Mouse (Mus musculus) small intestine, adult 2 months (tissue): ENCODE data around the gene Wnt16. TPM values are rescaled to one million over a fixed set of nuclear protein-coding genes. Genes with fewer than 3 reads are reported as not detected.

Source experiments
- H3K27ac ChIP-seq: fragments of 200-500 bp; 2 replicates; pipeline ENCODE4 v1.5.1; 2012; ENCODE audit warnings: low read depth, low read length, control low read depth, inconsistent platforms; ENCODE audit not compliant: insufficient read depth
- H3K27me3 ChIP-seq: fragments of 200-500 bp; 2 replicates; pipeline ENCODE4 v1.6.1; 2012; ENCODE audit warnings: mild to moderate bottlenecking, moderate library complexity, low read length, inconsistent platforms; ENCODE audit not compliant: control insufficient read depth, insufficient read depth
- H3K36me3 ChIP-seq: fragments of 200-500 bp; 2 replicates; pipeline ENCODE4 v1.6.1; 2012; ENCODE audit warnings: mild to moderate bottlenecking, low read length, control low read depth, inconsistent platforms; ENCODE audit not compliant: control insufficient read depth, insufficient read depth
- H3K4me1 ChIP-seq: fragments of 200-500 bp; 2 replicates; pipeline ENCODE4 v1.6.1; 2012; ENCODE audit warnings: low read length, inconsistent platforms, mixed read lengths; ENCODE audit not compliant: control insufficient read depth, insufficient read depth, insufficient read length
- H3K4me3 ChIP-seq: fragments of 200-500 bp; 2 replicates; pipeline ENCODE4 v1.5.1; 2012; ENCODE audit warnings: low read depth, mild to moderate bottlenecking, control low read depth, inconsistent platforms, low read length, moderate library complexity
- CTCF ChIP-seq: fragments of 200-500 bp; IDR thresholded peaks from 2 replicates; pipeline ENCODE4 v1.5.1; 2012; ENCODE audit warnings: low read depth, mild to moderate bottlenecking, control low read depth, inconsistent platforms, low read length, moderate library complexity, mixed read lengths; ENCODE audit not compliant: insufficient replicate concordance, insufficient read length; ENCODE audit errors: extremely low read depth
- POLR2A ChIP-seq: fragments of 200-500 bp; IDR thresholded peaks from 2 replicates; pipeline ENCODE4 v1.6.1; 2012; ENCODE audit warnings: low read depth, mild to moderate bottlenecking, control low read depth, inconsistent platforms, low read length, moderate library complexity
- WGBS: fragments of 180-500 bp; shearing (Covaris S2); methylation state at CpG from one replicate; pipeline ENCODE4 v1.1.7; 2018; 5-methylcytosine and 5-hydroxymethylcytosine counted together
- polyA plus RNA-seq: library from polyadenylated mRNA; depleted of rRNA; stranded (reverse); fragments of >200 nt; gene quantifications from 2 replicates; pipeline ENCODE4 v1.2.3, GENCODE M21; 2012

The Wnt16 gene
- polyA plus RNA-seq, 1 experiment = not detected

- Histone ChIP-seq H3K36me3 (no peaks in the 10 kb centered on the region), H3K27ac (no peak overlapping the region), H3K4me1 (peaks cover 5% of the 10 kb centered on the region), H3K4me3 (no peak overlapping the region; the same call in 1 of the 2 replicates), H3K27me3 (peaks cover 34% of the 10 kb centered on the region)
- TF ChIP-seq POLR2A (no peak), CTCF (no peak)
- whole genome bisulfite sequencing = 4% methylated on average over 38 of the region's 38 CpGs
Measured at GRCm38 (mm10) chr6:22288737-22289460, 872 bp downstream of the Wnt16 start.

- peaks cover 5% of the 10 kb centered on the region for H3K4me1 ChIP-seq
- WGBS = 6% methylated on average over 21 of the region's 21 CpGs
- H3K27ac ChIP-seq = no peak overlapping the region
- no peaks in the 10 kb centered on the region for H3K36me3 ChIP-seq
- no peak for TF ChIP-seq POLR2A
- TF ChIP-seq CTCF = no peak
- H3K27me3 ChIP-seq = peaks cover 34% of the 10 kb centered on the region
- H3K4me3 ChIP-seq = no peak overlapping the region
Measured at GRCm38 (mm10) chr6:22289461-22290021, 1.5 kb downstream of the Wnt16 start.

DNA sequence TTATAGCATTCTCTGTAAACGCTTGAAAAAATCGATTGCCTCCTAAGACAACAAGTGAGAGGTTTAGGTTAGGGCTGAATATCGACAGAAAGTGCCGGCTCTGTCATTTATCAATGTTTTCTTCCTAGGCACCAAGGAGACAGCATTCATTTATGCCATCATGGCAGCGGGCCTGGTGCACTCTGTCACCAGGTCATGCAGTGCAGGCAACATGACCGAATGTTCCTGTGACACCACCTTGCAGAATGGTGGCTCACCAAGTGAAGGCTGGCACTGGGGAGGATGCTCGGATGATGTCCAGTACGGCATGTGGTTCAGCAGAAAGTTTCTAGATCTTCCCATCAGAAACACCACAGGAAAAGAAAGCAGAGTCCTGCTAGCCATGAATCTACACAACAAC, 2.8 kb downstream of the Wnt16 start:
- Histone ChIP-seq H3K27me3 (peaks cover 36% of the 10 kb centered on the region), H3K4me1 (peaks cover 5% of the 10 kb centered on the region), H3K36me3 (no peaks in the 10 kb centered on the region), H3K27ac (no peak overlapping the region), H3K4me3 (no peak overlapping the region)
- TF ChIP-seq CTCF = no peak
- no peak for TF ChIP-seq POLR2A
- WGBS = 70% methylated on average over 8 of the region's 8 CpGs

DNA sequence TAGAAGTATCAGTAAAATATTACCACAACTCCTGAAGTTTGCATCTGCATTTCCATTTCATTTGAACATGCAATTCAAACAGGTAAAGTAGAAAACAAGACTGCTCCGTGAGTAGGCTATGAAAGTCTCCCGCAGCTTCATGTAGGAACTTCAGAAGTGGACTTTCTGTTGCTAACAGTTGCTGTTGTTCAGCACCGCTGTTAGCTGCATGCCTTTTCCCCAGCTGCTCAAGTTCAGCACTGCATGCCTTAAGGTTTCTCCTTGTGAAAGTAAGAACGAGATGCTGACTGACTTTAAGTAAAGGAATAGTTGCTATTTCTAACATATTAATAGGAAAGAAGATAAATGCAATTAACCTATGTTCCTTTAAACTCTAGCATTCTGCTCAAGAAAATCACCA, 4.0 kb downstream of the Wnt16 start:
- Histone ChIP-seq H3K27me3 (peaks cover 36% of the 10 kb centered on the region), H3K4me3 (no peak overlapping the region), H3K4me1 (peaks cover 5% of the 10 kb centered on the region), H3K36me3 (no peaks in the 10 kb centered on the region), H3K27ac (no peak overlapping the region)
- 40% methylated on average over 4 of the region's 4 CpGs for WGBS
- TF ChIP-seq POLR2A = no peak
- TF ChIP-seq CTCF = no peak

DNA sequence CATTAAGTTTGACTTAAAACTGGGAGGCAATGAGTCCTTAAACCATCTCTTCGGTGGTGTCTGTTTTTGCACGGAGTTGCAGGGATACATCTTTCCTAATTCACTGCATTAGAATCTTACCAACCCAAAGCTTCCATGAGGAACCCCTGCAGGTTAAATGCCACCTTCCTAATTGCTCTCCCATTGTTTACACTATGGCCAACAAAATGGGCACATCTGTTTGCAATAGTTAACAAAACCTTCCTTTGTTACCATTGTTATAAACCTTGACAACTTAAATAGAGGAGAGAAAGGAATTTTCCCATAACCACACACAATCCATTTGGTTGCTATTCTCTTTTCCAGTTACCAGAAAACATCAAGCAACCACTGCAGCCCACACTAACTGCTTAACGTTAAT, 5.9 kb downstream of the Wnt16 start:
- WGBS = 75% methylated on average over 3 of the region's 3 CpGs
- no peak overlapping the region for H3K27ac ChIP-seq
- TF ChIP-seq POLR2A = no peak
- no peak for TF ChIP-seq CTCF

GRCm38 (mm10) chr6:22297028-22297427, 9.0 kb downstream of the Wnt16 start:
- no peaks in the 10 kb centered on the region for H3K36me3 ChIP-seq
- peaks cover 5% of the 10 kb centered on the region for H3K27me3 ChIP-seq
- WGBS = 73% methylated on average over 6 of the region's 6 CpGs
- TF ChIP-seq CTCF = no peak
- no peak for TF ChIP-seq POLR2A
- no peaks in the 10 kb centered on the region for H3K4me1 ChIP-seq
- H3K27ac ChIP-seq = no peak overlapping the region
- H3K4me3 ChIP-seq = no peak overlapping the region

More for the DNA sequence above, 5.9 kb downstream of the Wnt16 start:
- Histone ChIP-seq H3K36me3 (no peaks in the 10 kb centered on the region), H3K27me3 (peaks cover 20% of the 10 kb centered on the region), H3K4me3 (no peak overlapping the region), H3K4me1 (peaks cover 2% of the 10 kb centered on the region)

DNA sequence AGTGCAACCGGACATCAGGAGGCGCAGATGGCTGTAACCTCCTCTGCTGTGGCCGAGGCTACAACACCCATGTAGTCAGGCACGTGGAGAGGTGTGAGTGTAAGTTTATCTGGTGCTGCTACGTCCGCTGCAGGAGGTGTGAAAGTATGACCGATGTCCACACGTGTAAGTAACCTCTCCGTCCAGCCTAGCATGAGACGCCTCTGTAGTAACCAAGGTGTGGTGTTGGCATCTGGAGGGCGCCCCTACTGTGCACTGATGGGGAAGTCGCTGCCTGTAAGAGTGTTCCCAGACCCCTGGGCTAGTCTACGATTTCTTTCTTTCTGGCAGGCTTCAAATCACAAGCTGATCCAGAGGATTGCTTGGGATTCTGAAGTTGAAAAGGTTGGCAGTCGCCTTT, 10.0 kb downstream of the Wnt16 start:
- Histone ChIP-seq H3K4me3 (no peak overlapping the region), H3K27ac (no peak overlapping the region), H3K36me3 (peaks cover 3% of the 10 kb centered on the region; the same call in 1 of the 2 replicates), H3K4me1 (no peaks in the 10 kb centered on the region), H3K27me3 (peaks cover 4% of the 10 kb centered on the region; the same call in 1 of the 2 replicates)
- 61% methylated on average over 14 of the region's 14 CpGs for WGBS
- TF ChIP-seq POLR2A (no peak), CTCF (no peak)
